Mouse (Mus musculus): Measurements from ENCODE around the gene Hnf4a. TPM values are rescaled to one million over a fixed set of nuclear protein-coding genes. Genes with fewer than 3 reads are reported as not detected.
"Not testable (repeated sequence)": the region's sequence is repeated elsewhere in the genome, so short reads cannot be mapped to it uniquely, and the experiment has no call there.

Gene Hnf4a
- total RNA-seq, 2 experiments from 2014 or later: not detected

DNA sequence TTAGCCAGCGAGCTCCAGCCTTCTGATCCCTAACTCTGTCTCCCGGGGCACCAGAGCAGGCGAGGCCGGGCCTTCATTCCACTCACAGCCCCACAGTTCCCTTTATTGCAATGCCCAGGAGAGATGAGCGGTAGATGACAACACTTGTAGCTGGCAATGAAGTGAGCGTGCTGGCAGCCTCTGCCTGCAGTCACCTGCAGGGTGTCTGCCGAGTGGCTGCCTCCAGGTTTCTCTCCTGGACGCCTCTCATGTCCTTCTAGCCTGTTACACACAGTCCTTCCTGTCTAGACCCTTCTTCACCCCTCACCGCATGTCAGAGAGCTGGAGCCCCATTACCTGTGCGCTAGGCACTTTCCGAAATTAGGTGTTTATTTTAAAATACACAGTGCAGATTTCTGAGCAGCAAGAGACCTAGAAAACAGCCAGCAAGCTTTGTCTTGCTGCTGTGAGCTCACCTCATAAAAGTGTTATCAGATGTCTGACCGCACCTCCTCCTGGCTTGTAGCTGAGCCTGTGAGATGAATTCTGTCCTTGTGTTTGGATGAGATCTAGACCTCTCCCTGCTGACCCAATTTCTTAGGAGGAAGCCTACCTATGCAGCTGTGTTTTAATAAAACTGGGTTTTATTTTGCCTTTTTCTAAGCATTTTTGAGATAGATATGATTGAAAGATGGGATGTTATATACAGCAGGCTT is 102.8 kb downstream of the Hnf4a start:
- intact Hi-C loops (cut with DNase I; ENCODE audit: low total_unique reads): no loop called here
- no peak for DNase-seq

DNA sequence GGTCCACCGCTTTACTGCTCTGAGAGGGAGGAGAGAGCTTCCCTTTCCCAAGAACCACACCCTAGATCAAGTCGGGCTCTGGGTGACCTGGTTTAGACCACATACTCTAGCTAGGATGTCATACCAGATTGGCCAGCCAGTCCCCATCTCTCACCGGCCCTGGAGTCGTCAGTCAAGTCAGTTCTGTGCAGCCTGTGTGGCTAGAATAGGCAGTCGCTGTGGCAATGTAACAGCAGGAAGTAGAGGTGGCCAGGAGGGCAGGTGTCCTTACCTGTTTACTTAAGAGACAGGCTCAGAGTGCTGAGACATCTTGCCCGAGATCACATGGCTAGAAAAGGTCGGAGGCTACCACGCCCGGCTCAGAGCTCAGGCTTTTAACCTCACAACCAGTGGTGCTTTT is 104.6 kb downstream of the Hnf4a start:
- intact Hi-C loops (cut with DNase I; ENCODE audit: low total_unique reads): no loop called here
- no peak for DNase-seq

DNA sequence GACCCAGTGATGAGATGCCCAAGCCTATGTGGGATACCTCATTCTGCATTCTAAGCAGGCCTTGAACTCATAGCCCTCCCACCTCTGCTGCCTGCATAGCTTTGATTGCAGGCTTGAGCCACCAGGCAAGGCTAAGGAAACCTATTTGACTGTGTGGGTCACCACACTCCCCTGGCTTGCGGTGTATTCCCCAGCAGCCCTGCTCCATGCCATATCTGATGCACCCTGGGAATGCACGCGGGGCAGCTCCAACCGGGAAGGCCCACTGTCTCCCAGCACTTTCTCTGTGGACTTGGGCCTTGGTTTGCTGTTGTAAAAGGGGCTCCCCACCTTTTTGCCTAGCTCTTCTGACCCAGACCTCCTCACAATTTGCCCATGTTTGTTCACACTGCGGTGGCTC is 106.6 kb downstream of the Hnf4a start:
- intact Hi-C loops (cut with DNase I; ENCODE audit: low total_unique reads): no loop called here
- DNase-seq: no peak

DNA sequence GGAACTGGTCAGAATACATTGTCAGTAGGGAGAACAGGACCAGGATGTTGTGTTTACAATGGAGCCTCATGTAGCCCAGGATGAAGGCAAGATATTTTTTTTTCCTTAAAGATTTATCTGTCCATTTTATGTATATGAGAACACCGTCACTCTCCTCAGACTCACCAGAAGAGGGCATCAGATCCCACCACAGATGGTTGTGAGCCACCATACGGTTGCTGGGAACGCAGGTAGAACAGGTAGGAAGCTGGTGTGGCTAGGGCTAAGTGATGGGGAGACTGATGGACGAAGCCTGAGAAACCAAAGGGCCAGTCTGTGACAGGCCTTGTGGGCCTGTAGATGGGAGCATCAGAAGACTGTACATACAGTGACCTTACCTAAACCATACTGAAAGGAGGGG is 107.4 kb downstream of the Hnf4a start:
- DNase-seq: no peak
- intact Hi-C loops (cut with DNase I; ENCODE audit: low total_unique reads): no loop called here

DNA sequence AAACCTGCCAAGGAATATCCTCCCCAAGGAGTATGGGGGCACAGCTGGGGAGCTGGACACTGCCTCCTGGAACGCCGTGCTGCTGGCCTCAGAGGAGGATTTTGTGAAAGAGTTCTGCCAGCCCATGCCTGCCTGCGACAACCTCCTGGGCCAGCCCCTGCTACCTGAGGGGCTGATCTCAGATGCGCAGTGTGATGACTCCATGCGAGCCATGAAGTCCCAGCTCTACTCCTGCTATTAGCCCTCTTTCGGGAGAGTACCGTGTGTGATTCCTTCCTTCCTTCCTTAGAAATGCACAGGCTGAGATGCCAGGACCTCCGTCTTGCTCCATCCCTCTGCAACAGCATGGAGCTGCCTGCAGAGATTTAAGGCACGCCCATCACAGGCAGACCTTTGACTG is 108.8 kb downstream of the Hnf4a start:
- DNase-seq: no peak
- intact Hi-C loops (cut with DNase I; ENCODE audit: low total_unique reads): no loop called here

DNA sequence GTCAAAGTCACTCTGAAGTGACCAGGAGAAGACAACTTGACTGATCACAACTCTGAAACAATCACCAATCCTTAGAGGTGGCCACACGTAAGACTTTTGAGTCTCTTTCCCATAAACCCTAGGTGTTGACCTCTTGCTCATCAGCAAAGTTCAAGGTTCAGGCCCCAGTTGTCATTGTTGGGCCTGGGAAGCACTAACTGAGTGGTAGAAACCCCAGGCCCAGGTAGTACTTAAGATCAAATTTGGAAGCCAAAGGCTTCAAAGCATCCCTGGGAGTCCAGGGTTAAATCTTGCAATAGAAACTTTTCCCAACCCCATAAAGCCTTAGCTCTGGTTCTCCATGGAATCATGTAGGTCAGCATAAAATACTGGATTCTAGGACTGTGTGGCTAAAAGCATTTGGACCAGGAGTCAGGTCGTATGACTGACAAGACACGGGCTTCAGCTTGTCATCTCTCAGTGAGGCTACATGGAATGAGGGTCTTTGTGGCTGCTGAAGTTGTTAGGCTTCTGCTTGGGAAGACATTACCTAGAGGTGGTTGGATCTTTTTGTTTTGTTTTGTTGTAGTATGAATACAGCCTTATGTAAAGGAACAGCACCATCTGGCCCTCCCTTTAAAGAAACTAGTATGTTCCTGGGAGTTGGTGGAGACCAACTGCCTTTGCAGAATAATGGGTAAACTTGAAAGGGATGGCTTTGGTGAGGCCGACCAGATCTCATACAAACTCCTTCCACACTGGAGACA is 109.5 kb downstream of the Hnf4a start:
- intact Hi-C loops (cut with DNase I; ENCODE audit: low total_unique reads): no loop called here
- DNase-seq: no peak

DNA sequence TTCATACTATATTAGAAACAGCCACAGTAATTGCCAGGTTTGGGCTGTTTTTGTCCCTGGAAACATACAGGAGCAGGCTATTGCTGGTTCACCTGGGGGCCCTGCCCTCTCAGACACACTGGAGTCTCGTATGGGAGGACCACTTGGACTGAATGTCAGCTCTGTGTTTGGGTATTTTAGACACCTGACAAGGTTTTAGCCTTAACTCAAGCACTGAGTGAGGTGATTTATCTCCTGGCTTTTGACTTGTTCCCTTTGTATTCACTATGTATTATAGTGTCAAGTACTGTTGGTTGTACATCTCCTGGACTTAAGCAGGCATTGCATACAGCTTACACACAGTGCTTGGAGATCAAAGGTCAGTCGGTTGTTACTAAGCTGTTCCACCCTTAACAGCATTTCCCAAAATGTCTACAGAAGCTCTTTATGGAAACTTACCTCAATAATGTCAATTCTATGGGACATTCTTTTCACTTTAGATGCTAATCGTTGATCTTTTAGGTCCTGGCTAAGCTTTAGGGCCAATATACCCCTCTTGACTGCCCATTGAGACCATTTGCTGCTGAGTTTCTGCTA is 110.1 kb downstream of the Hnf4a start:
- no peak for DNase-seq
- intact Hi-C loops (cut with DNase I; ENCODE audit: low total_unique reads): no loop called here

DNA sequence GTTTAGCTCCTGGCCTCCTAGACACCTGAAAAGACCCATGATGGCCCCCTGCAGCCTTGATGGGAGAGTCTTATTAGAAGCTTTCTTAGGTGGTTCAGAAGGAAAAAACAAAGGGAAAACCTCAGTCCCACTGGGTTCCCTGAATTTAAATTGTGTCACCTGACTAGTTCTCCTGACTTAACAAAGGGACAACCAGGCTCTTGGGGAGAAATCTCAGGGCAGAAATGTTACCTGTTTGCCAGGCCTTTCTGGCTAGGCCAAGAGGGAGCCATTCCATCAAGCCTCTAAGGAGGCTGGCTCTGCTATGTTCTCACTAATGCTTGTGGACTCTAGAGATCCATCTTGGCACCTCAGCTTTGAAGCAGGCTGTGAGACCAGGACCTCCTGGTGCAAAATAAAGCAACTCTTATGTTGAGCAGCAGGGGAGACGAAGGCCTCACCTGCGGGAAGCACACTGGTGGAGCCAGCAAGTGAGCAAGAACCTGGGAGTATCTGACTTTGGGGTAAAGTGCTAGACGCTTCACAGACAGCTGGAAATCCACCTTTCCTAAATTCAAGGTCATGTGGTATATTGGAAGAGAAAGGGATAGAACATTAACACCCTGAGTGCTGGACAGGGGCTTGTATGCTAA is 110.7 kb downstream of the Hnf4a start:
- intact Hi-C loops (cut with DNase I; ENCODE audit: low total_unique reads): no loop called here
- DNase-seq: no peak

DNA sequence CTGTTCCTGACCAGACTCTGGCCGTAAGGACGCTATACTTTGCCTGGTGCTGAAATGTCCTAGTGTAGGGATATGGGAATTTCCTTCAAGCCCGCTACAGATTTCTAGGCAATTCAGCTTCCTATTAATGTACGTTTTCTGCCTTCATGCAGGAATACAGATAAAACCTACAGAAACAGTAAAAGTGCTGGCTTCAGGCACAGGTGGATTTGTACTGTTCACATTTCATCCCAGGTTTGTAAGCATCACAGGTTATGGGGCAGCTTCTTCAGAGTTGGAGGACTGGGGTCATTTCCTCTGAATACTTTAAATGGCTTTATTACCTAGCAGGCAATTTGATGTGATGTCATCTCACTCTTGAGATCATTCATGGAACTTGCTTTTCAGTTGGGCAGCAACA is 111.3 kb downstream of the Hnf4a start:
- intact Hi-C loops (cut with DNase I; ENCODE audit: low total_unique reads): no loop called here
- no peak for DNase-seq

DNA sequence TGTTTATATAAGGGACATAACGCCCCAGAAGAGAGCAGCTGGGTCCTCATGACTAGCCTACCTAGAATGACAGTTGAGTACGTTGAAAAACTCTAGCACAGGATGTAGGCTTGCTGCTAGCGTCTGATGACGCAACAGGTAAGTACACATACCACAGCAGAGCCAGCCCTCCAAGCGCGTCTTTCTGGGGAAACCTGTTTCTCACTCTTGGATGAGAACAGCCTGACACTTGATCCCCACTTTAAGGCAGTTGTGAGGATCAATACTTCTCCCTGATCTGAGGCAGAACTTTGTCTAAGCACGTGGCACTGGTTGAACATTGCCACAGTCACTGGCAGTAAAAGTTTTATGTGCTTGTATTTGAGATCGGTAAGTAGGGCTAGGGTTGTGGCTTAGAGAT is 113.8 kb downstream of the Hnf4a start:
- no peak for DNase-seq
- intact Hi-C loops (cut with DNase I; ENCODE audit: low total_unique reads): no loop called here

DNA sequence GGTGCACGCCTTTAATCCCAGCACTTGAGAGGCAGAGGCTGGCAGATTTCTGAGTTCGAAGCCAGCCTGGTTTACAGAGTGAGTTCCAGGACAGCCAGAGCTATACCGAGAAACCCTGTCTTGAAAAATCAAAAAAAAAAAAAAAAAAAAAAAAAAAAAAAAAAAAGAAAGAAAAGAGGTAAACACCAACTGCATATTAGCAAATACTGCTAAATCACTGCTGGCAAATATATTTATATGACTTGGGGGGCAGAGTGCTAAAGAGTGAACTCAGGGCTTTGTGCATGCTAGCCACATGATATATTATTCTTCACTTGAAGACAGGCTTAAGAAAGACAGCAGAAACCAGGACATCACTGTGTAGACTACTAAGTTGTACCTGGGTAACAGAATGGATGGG is 114.8 kb downstream of the Hnf4a start:
- DNase-seq; intact Hi-C loops (cut with DNase I; ENCODE audit: low total_unique reads): not testable (repeated sequence)

Other genes starting within 250 kb of the Hnf4a start
- gene Jph2, start 108.8 kb upstream of the Hnf4a start, total RNA-seq (2021): 100 to 1,000 TPM; 352 to 422 TPM
- 10 to 100 TPM; 25.9 to 29.5 TPM for gene Oser1, start 82.1 kb upstream of the Hnf4a start, total RNA-seq (2021)
- under 1 TPM in 1 of 2 experiments, not detected in 1; 0.23 TPM for gene Gdap1l1, start 68.3 kb upstream of the Hnf4a start, total RNA-seq (2021)
- gene Fitm2, start 34.2 kb upstream of the Hnf4a start, total RNA-seq (2021): 10 to 100 TPM; 46.2 to 63.3 TPM
- not detected for gene R3hdml, start 14.5 kb upstream of the Hnf4a start, total RNA-seq (2021)
- 1 to 10 TPM; 7.7 to 8.2 TPM for gene Ttpal, start 95.5 kb downstream of the Hnf4a start, total RNA-seq (2021)
- 100 to 1,000 TPM; 124 to 167 TPM for gene Serinc3, start 138.3 kb downstream of the Hnf4a start, total RNA-seq (2021)
- gene Pkig, start 151.6 kb downstream of the Hnf4a start, total RNA-seq (2021): 10 to 100 TPM; 78.2 to 85.3 TPM
- gene Ada, start 243.4 kb downstream of the Hnf4a start, total RNA-seq (2021): 1 to 10 TPM in 1 of 2 experiments, under 1 TPM in 1; 0.91 to 1.5 TPM